Mouse (Mus musculus) bone marrow, adult 2 months (tissue): ENCODE results near the gene Ppa2.

Experiments
- CTCF ChIP-seq: fragments of 200-500 bp; IDR thresholded peaks from 2 replicates; pipeline ENCODE4 v1.5.1; 2011; ENCODE audit warnings: low read length, control low read depth; ENCODE audit not compliant: control insufficient read depth, insufficient read depth
- POLR2A ChIP-seq: fragments of 200-500 bp; IDR thresholded peaks from 2 replicates; pipeline ENCODE4 v1.6.1; 2011; ENCODE audit warnings: low read depth, mild to moderate bottlenecking, control low read depth, low read length, borderline replicate concordance; ENCODE audit not compliant: control insufficient read depth

DNA sequence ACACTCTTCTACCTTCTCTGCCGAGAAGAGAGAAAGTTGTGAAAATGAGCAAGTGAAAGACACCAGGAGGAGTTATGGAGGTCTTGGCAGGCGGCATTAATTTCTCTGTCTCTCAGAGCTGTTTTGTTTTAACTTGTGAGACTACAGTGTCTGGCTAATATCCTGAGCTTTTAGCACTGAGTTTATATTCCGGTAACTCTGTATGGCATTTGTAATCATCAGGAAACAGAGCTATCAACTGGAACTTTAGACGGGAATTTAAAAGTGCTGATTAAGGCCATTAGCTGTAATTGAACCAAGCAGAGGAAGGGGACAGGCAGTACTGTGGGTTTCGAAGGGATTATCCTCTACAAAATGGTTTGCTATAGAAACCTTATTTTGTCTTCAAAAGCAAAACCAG lies 25.3 kb upstream of the Ppa2 start:
- no peak for TF ChIP-seq CTCF
- no peak for TF ChIP-seq POLR2A
